Mouse (Mus musculus): ENCODE data around the gene Lrrc57. TPM values are rescaled to one million over a fixed set of nuclear protein-coding genes. Genes with fewer than 3 reads are reported as not detected.

The Lrrc57 gene
- polyA plus RNA-seq, 1 experiment from 2014 or later = 19.5 TPM

GRCm38 (mm10) chr2:120631521-120631920 is 22.2 kb upstream of the Lrrc57 start:
- Histone ChIP-seq H3K4me3 (no peak overlapping the region), H3K9me3 (no peaks in the 10 kb centered on the region), H3K4me1 (peaks cover 32% of the 10 kb centered on the region), H3K9ac (no peak overlapping the region), H3K36me3 (peaks cover 37% of the 10 kb centered on the region), H3K27ac (replicated peaks) (no peak overlapping the region), H3K27me3 (replicated peaks) (no peaks in the 10 kb centered on the region), H3K4me2 (no peak overlapping the region)
- no peak for ATAC-seq (ENCODE audit: extremely low read depth, insufficient number of reproducible peaks, low FRiP score, low TSS enrichment)
- WGBS = 64% methylated on average over 2 of the region's 2 CpGs

- WGBS = 43% methylated on average over 2 of the region's 2 CpGs
- Histone ChIP-seq H3K27me3 (replicated peaks) (no peaks in the 10 kb centered on the region), H3K27ac (replicated peaks) (no peak overlapping the region), H3K4me3 (no peak overlapping the region), H3K4me2 (peak overlapping the region; percentile 74), H3K36me3 (peaks cover 36% of the 10 kb centered on the region), H3K9ac (no peak overlapping the region), H3K4me1 (peaks cover 32% of the 10 kb centered on the region), H3K9me3 (no peaks in the 10 kb centered on the region)
- no peak for ATAC-seq (ENCODE audit: extremely low read depth, insufficient number of reproducible peaks, low FRiP score, low TSS enrichment)
Observed at GRCm38 (mm10) chr2:120630655-120631054, 21.3 kb upstream of the Lrrc57 start.

GRCm38 (mm10) chr2:120630246-120630645 is 20.9 kb upstream of the Lrrc57 start:
- H3K4me2 ChIP-seq = peak overlapping the region; percentile 74
- ATAC-seq (ENCODE audit: extremely low read depth, insufficient number of reproducible peaks, low FRiP score, low TSS enrichment) = no peak
- peaks cover 32% of the 10 kb centered on the region for H3K4me1 ChIP-seq
- H3K27me3 ChIP-seq (replicated peaks) = no peaks in the 10 kb centered on the region
- no peaks in the 10 kb centered on the region for H3K9me3 ChIP-seq
- H3K4me3 ChIP-seq = peak overlapping the region; percentile 71; the same call in 1 of the 2 replicates
- no peak overlapping the region for H3K27ac ChIP-seq (replicated peaks)
- H3K9ac ChIP-seq = no peak overlapping the region
- 70% methylated on average over 2 of the region's 2 CpGs for WGBS
- peaks cover 32% of the 10 kb centered on the region for H3K36me3 ChIP-seq

- peak within 1 kb of the TSS; percentile 81 for H3K9ac ChIP-seq
- H3K4me3 ChIP-seq = peak within 1 kb of the TSS; percentile 71
- ATAC-seq (ENCODE audit: extremely low read depth, insufficient number of reproducible peaks, low FRiP score, low TSS enrichment) = peak; percentile 100
- peaks cover 22% of the 10 kb centered on the region for H3K36me3 ChIP-seq
- 2% methylated on average over 36 of the region's 36 CpGs for WGBS
- H3K27ac ChIP-seq (replicated peaks) = peak within 1 kb of the TSS; percentile 50
- H3K4me2 ChIP-seq = peak within 1 kb of the TSS; percentile 74
- H3K27me3 ChIP-seq (replicated peaks) = no peaks in the 10 kb centered on the region
- H3K4me1 ChIP-seq = peaks cover 32% of the 10 kb centered on the region
- H3K9me3 ChIP-seq = no peaks in the 10 kb centered on the region
Observed at GRCm38 (mm10) chr2:120628886-120629735, 19.8 kb upstream of the Lrrc57 start, which contains the start of gene Stard9. TSS of gene Stard9 (plus strand) at chr2:120629121.

GRCm38 (mm10) chr2:120628076-120628865 is 19.0 kb upstream of the Lrrc57 start:
- Histone ChIP-seq H3K4me3 (peak overlapping the region; percentile 71), H3K9me3 (no peaks in the 10 kb centered on the region), H3K27ac (replicated peaks) (peak overlapping the region; percentile 50; the same call in 1 of the 2 replicates), H3K4me2 (peak overlapping the region; percentile 74), H3K36me3 (peaks cover 14% of the 10 kb centered on the region), H3K4me1 (peaks cover 32% of the 10 kb centered on the region), H3K9ac (peak overlapping the region; percentile 64), H3K27me3 (replicated peaks) (no peaks in the 10 kb centered on the region)
- no peak for ATAC-seq (ENCODE audit: extremely low read depth, insufficient number of reproducible peaks, low FRiP score, low TSS enrichment)
- WGBS = 25% methylated on average over 10 of the region's 10 CpGs

GRCm38 (mm10) chr2:120622920-120623319 is 13.6 kb upstream of the Lrrc57 start:
- Histone ChIP-seq H3K36me3 (peaks cover 25% of the 10 kb centered on the region), H3K27me3 (replicated peaks) (no peaks in the 10 kb centered on the region), H3K27ac (replicated peaks) (no peak overlapping the region), H3K9ac (no peak overlapping the region), H3K4me1 (no peaks in the 10 kb centered on the region), H3K4me2 (no peak overlapping the region), H3K4me3 (no peak overlapping the region), H3K9me3 (no peaks in the 10 kb centered on the region)
- ATAC-seq (ENCODE audit: extremely low read depth, insufficient number of reproducible peaks, low FRiP score, low TSS enrichment) = no peak

GRCm38 (mm10) chr2:120619538-120619937 is 10.2 kb upstream of the Lrrc57 start:
- Histone ChIP-seq H3K4me1 (no peaks in the 10 kb centered on the region), H3K27me3 (replicated peaks) (no peaks in the 10 kb centered on the region), H3K4me3 (no peak overlapping the region), H3K9ac (no peak overlapping the region), H3K4me2 (no peak overlapping the region), H3K36me3 (peaks cover 55% of the 10 kb centered on the region), H3K9me3 (no peaks in the 10 kb centered on the region), H3K27ac (replicated peaks) (no peak overlapping the region)
- no peak for ATAC-seq (ENCODE audit: extremely low read depth, insufficient number of reproducible peaks, low FRiP score, low TSS enrichment)
- WGBS = 100% methylated on average over 1 of the region's 1 CpGs

GRCm38 (mm10) chr2:120616279-120617163 is 7.2 kb upstream of the Lrrc57 start:
- no peaks in the 10 kb centered on the region for H3K9me3 ChIP-seq
- no peak overlapping the region for H3K27ac ChIP-seq (replicated peaks)
- H3K36me3 ChIP-seq = peaks cover 71% of the 10 kb centered on the region
- H3K9ac ChIP-seq = no peak overlapping the region
- H3K4me1 ChIP-seq = no peaks in the 10 kb centered on the region
- WGBS = 79% methylated on average over 5 of the region's 5 CpGs
- no peaks in the 10 kb centered on the region for H3K27me3 ChIP-seq (replicated peaks)
- H3K4me2 ChIP-seq = no peak overlapping the region
- ATAC-seq (ENCODE audit: extremely low read depth, insufficient number of reproducible peaks, low FRiP score, low TSS enrichment) = no peak
- no peak overlapping the region for H3K4me3 ChIP-seq

GRCm38 (mm10) chr2:120606021-120606690 is 3.2 kb downstream of the Lrrc57 start:
- Histone ChIP-seq H3K36me3 (peaks cover 40% of the 10 kb centered on the region), H3K27me3 (replicated peaks) (no peaks in the 10 kb centered on the region), H3K9me3 (no peaks in the 10 kb centered on the region), H3K4me1 (peaks cover 24% of the 10 kb centered on the region), H3K4me3 (no peak overlapping the region), H3K4me2 (no peak overlapping the region), H3K27ac (replicated peaks) (no peak overlapping the region), H3K9ac (no peak overlapping the region)
- WGBS = 62% methylated on average over 6 of the region's 6 CpGs
- no peak for ATAC-seq (ENCODE audit: extremely low read depth, insufficient number of reproducible peaks, low FRiP score, low TSS enrichment)

- no peaks in the 10 kb centered on the region for H3K4me1 ChIP-seq
- H3K9me3 ChIP-seq = no peaks in the 10 kb centered on the region
- H3K36me3 ChIP-seq = peaks cover 86% of the 10 kb centered on the region
- ATAC-seq (ENCODE audit: extremely low read depth, insufficient number of reproducible peaks, low FRiP score, low TSS enrichment) = no peak
- H3K27ac ChIP-seq (replicated peaks) = no peak overlapping the region
- 85% methylated on average over 4 of the region's 4 CpGs for WGBS
- no peak overlapping the region for H3K4me2 ChIP-seq
- no peak overlapping the region for H3K4me3 ChIP-seq
- no peak overlapping the region for H3K9ac ChIP-seq
- no peaks in the 10 kb centered on the region for H3K27me3 ChIP-seq (replicated peaks)
Observed at GRCm38 (mm10) chr2:120599506-120599905, 9.8 kb downstream of the Lrrc57 start.

Measured in heart, embryonic 13.5 days (tissue).